Mouse (Mus musculus) forelimb bud, embryonic 11.5 days (tissue): ENCODE measurements at regions not wholly inside any gene's neighbourhood (a gene's known extent, or its start where the extent isn't known, plus 50 kb on each side); places are given as distances from the start of the nearest gene placed in this dataset.

ENCODE experiments used
- DNase-seq: peaks from one replicate; pipeline ENCODE4 v3.0.0-alpha.2; 2012; ENCODE audit warnings: low read depth, low spot score

DNA sequence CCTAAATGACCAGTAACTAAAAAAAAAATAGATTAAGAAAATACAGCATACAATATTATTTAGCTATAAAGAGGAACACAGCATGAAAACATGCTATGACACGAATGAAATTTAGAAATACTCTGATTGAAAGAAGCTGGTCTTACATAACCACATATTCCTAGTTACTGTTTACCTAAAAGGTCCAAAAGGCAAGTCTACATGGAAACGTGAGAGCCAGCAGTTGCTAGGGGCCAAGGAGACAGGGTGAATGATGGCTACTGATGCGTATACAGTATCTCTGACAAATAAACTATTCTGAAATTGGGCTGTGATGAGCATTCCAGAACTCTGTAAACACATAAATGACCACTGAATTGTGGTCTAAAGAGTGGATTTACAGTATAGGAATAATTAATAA is 194.5 kb upstream of the Zbtb20 start:
- no peak for DNase-seq

DNA sequence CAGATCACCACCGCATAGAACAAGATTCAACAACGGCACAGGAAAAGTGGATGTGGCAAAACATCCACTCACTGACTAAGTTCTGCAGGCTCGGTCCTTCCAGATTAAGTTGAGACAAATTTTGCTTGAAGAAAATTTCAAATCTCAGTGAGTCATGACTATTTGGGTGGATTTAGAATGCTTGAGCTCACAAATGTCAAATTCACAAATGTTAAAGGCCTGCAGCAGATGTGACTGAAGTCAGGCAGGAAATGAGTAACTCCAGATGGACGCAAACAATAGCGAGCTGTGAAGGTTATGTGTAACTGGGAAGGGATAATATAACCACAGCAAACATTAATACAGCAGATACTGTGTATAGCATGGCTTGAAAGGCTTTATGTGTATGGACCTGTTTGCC is 198.5 kb upstream of the Zbtb20 start:
- DNase-seq: no peak

DNA sequence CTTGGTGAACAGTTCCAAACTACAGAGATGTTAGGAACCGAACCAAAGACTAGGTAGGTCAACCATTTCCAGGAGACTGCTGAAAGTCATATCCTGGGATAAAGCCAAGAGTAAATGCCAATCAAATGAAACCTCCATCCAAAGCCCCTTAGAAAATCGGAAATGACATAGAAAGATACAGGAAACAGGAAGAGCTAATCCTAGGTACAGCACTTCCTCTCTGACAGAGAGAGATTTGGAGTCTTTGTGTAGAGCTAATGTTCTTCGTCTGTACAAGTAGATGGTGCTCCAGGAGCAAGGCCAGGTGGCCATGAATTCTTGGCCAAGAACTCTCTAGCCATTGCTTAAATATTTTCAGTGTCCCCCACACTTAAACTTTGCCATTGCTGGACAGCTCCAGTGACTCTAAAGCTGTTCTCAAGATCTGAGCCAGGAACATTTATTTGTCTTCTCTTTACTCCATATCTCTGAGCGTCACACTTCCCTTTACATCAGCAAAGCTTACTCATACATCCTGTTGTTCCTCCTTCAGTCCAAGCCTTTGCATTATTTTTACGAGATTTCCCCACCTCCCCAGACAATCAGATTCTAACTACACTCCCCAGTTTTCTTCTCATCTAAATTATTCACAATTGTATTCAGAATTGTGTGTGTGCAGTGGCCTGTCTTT is 199.1 kb upstream of the Zbtb20 start:
- no peak for DNase-seq

DNA sequence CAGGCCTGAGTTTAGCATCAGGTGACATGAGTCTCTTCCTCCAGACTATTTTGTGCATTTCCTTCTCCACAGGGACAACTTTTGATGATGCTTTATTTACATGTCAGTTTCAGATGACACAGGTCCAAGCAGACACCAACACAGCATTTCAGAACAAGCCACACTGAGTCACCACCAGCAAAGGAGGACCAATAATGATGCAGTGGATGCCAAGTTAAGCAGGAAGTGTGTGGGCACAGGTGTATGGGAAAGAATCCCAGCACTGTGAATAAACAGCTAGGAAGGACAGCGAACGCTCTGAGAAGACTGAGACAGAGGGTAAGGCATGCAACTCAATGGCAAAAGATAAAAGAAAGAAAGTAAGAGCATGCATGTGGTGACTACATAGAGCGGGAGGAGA is 200.7 kb upstream of the Zbtb20 start:
- no peak for DNase-seq

DNA sequence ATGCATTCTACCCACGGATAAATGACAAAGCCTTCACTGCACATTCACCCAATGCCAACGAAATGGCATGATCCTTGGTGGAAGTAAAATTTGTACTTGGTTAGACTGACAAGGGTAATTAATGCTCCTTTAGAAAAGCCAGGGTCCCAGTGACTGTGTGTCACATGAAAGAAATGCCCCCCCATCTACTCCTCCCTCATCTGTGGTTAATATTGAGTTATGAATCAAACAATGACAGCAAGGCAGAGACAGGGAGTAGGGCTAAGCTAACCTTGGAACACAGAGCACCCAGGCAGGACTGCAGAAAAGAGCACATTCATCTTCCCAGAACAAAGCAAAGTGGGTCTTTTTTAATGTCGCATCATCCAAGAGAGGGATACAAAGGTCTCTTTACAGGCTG is 209.1 kb upstream of the Zbtb20 start:
- no peak for DNase-seq

DNA sequence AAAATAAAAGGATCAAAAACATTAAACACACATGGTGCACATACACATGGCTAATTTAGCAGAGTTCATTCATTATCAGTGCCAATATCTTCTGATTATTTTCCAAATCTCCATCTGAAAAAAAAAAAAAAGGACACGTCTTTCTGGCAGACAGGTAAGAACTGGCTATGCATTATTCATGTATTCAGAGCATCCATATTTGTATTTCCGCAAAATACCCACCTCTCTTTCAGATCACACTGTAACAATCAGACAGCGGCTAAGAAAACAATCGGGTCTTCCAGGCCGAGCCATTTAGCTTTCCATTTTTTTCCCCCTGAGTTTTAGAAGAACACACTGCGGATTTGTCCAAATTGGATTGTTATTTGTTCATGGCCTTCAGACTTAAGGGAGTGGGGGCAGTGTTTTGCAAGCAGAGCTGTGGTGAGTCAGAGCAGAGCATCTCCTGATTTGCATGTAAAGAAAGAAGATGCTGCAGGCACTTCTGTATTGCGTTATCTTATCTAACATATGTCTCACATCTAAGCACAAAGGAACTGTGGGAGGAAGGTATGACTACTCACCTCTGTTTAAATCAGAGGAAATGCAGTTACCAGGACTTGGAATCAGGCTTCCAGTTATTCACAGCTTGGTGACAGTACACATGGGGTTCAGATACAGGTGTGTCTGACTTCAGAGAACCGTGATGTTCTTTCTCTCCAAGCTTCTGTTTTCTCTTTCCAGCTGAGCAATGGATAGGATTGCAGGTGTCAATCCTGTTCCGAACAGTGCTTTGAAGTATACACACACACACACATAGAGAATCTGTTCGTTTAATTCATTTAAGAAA is 223.6 kb upstream of the Zbtb20 start:
- no peak for DNase-seq

DNA sequence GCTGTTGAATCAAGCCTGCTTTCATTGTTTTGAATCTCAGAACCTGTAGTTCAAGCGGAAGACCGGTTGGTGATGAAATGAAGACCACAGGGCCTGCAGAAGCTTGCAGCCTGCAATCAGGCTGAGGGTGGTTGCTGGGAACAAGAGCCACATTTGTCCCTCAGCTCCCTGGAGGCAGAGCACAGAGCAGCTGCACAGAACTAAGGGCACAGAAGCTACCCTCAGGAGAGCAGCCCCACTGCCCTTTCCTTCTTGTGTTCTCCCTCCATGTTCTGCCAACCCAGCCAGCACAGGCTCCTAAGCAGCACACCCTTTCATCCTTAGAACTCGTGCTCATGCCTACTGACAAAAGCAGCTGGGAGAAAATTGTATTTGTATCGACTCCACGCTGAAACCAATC is 225.9 kb upstream of the Zbtb20 start:
- no peak for DNase-seq

DNA sequence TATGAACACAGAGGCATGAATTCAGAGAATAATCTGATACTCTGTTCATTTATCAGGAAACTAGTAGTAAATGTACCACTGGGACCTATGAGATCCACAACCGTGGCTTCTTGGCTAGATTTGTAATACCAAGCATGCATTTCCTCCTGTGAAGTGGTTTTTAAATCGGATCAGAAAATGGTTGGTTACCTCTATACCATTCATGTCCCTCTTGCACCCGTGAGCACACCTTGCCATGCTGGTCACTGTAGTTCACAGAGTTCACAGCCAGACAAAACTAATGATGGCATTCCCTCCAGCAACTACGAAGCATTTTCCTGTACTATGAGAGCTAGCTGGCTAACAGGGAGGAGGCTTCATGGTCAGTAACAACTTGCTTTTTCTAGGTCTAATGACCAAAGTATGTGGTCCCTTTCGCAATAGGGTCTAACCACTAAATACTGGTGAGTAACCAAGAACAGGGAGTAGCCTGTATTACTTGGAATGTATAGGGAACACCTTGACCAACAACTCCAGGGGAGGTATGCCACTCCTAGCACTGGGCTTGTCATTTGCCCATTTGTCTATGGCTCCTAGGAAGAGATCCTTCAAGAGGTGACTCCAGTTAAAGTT is 227.0 kb upstream of the Zbtb20 start:
- DNase-seq: no peak

DNA sequence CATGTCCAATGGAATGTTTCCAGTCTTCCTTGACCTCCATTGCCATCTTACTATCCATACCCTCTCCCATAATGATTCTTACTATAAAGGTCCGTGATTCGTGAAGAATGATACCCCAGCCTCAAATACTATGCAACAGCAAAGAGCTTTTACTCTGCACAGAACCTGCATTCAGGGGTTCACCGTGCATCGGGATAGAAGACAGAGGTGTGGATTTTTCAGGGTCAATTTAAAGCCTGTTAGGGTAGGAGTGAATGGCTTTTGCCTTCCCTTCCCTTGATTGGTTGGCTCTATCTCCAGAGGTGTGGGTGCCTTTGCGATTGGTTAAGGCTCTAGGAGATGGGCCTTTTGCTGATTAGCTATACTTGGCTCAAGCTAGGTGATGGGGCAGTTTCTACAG is 227.9 kb upstream of the Zbtb20 start:
- no peak for DNase-seq

DNA sequence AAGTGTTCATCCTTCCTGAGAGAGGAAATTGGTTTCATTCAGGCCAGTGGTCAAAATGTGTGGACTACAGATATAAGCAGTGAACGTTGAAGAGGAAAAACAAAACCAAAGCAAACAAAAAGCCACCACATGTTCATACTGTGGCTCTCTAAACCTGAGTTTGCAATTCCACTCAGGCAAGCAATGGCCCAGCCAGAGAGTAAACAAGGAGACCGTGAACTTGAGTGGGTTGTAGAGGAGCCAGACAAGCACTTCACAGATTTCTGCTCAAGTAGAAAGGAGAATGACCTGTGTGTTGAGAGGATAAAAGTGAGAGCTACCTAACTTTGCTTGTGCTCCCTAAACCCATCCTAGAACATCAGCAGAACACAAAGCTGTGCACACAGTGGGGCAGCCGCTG is 239.9 kb upstream of the Zbtb20 start:
- DNase-seq: no peak

DNA sequence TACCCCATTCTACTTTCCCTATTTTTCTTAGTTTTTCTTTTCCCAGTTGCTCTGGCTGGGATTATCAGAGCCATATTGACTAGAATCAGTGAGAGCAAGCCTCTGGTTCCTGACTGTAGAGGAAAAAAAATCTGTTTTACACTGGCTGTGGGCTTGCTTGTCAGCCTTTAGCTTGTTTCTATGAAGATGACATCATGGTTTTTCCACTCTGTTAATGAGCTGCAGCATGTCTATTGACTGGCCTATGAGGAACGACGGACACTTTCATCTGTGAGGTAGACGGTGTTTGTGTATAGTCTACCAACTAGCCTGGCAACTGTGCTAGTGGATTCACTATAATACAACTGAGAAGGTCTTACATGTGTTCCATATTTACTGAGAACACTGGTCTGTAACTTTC is 248.0 kb upstream of the Zbtb20 start:
- DNase-seq: no peak

DNA sequence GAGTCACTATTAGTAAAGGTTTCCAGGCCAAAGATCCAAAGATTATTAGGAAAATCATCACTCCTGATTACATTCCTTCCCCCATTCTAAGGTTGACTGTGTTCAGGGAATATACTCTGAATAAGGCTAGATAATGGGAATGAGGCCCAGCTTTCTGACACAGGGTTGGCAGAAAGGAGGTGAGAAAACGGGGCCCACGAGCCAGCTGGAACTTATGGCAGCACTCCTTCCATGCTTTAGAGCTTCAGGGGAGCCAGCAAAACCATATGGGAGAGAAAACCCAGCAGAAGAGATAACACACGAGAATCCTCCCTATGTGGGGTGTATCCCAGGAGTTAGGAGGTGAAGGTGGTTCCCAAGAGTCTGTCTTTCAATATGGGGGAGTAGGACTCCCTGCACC is 259.8 kb upstream of the Zbtb20 start:
- DNase-seq: no peak

DNA sequence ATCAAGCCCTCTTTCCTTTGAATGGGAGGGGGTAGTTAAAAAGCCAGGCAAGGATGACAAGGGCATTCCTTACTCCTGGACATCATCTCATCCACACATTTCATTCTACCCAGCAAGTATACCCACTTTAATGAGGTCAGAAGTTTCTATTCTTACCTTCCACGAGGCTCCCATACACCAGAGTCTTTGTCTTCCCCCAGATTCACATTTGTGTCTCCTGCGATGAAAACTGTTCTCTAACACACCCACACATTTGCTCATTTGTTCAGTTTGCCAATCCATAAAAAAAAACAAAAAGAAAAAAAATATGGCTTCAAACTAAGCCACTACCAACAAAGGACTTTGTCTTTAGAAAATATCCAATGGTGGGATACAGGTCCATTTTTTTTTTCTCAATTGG is 263.7 kb upstream of the Zbtb20 start:
- DNase-seq: no peak

DNA sequence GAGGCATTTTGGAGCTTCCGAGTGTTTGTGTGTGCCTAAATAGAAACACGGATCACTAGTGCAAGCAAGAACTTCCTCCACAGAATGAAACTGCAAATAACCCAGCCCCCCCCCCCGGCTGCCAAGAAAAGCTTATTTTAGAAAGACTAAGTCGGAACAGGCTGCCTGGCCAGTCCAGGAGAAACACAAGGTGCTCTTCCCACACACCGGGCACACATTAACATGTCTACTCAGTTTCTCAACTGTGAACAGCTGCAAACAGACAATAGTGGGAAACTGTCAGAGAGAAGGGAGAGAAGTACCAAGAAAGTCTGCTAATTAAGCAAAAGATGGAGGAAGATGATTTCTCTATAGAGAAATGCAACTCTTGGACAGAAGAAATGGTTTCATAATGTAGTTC is 267.3 kb upstream of the Zbtb20 start:
- DNase-seq: no peak

DNA sequence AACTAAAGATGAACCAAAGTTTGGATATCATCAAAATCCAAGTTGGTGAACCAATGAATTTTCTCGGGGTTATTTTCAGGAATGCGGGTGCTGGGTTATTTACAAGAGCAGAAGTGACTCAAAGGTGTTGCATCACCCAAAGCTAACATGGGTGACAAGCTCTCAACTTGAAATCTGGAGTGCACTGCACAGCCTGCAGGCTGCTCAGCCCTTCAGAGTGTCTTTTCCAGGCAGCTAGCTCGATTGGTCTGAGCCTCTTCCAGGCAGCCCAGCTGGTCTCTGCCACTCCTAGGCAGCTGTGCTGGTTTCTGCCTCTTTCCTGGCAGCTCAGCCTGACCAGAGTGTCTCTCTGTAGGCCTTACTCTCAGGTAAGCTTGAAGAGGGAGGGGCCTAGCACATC is 251.9 kb upstream of the Gap43 start:
- DNase-seq: no peak

DNA sequence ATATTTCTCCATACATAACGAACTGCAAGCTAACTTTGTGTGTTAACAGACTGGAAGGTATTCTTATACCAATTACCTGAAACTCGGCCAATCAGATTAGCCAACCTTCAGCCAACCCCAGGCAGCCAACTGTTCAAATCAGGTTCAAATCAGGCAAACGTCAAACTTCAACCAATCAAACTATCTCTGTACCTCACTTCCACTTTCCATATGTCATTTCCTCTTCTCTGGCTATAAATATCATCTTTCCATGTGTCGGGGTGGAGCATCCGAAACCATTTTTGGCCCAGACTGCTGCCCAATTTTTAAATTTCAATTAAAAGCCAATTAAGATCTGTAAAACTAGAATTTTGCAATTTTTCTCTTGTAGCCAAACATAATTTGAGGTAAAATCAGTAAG is 251.1 kb upstream of the Gap43 start:
- no peak for DNase-seq

DNA sequence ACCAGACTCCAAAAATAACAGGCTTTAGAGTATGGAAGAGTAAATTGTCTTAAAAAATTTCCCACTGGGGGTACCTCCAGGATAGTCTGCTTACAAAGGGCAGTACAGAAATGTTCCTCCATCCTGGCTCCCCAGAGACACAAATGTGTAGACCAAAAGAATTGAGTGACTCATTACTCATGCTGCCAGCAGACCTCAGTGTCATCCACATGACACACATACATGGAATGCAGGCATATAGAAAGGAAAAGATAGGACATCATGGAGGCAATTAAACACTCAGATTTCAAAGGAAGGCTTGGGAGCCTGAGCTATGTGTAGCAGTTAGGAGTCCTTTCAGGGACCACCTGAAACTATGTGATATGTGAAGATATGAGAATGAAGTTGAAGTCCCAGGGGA is 245.7 kb upstream of the Gap43 start:
- no peak for DNase-seq

DNA sequence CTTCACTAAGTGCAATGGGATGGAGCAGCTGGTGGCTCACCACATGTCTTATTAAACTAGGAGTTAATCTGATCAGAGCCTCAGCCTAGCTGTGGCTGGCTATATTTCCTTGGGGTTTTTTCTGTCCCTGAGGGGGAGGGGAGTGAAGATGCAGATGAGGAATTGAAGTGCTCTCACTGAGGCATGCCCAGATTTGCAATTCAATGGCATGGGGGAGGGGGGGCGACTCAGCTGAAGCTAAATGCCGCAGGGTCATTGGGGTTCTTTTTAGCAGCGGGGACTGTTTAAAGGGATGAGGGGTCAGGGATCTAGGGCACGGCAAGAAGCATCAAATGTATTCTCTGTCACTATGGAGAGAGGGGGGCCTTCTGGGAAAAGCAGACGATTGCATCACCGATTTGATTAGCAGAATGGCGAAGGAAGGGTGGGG is 235.1 kb upstream of the Gap43 start:
- DNase-seq: peak; percentile 5

DNA sequence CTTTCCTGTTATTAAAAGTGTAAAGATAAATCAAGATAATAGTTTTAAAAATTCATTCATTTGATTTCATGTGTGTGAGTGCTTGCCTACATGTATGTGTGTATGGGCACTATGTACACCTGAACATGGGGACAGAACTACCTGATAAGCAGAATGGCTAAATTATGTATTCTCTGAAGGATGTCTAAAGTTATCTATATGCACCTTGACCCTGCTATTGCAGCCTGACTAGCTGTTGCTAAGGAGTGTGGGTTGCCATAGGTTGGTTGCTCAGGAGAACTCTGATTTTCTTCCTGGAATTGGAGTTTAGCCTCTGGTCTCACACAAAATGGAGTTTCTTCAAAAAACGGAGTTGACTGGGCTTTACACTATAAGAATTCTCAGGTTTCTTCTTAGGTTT is 234.5 kb upstream of the Gap43 start:
- DNase-seq: no peak

DNA sequence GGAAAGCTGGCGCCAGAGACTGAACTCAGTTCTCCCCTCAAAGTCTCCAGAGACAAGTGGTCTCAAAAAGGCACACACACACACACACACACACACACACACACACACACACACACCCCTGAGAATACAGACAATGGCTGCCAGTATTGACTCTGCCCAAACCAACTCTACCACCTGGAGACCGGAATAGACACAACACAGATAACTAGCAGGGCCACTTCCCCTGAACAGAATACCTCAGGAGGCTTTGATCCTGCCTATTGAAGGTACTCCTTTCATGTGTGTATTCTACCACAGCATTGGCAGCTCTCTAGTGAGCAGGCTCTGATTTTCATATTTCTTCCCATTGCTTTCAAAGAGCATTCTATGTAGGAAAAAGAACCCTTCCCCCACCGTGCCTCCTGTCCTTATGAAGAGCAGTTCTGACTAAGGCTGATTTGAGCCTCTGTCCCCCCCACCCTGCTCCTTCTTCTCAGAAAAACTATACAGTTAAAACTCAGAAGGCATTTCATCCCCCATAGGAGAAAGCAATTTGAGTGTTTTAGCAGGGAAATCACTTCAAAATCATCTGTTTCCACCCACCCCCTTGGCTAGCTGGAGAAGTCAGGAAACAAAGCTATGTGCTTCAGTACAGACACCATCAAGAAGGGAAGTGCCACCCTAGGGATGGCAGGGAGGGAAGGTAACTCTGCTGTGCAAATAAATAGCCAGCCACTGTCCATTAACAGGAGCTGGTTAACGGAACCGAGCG is 230.0 kb upstream of the Gap43 start:
- DNase-seq: no peak

DNA sequence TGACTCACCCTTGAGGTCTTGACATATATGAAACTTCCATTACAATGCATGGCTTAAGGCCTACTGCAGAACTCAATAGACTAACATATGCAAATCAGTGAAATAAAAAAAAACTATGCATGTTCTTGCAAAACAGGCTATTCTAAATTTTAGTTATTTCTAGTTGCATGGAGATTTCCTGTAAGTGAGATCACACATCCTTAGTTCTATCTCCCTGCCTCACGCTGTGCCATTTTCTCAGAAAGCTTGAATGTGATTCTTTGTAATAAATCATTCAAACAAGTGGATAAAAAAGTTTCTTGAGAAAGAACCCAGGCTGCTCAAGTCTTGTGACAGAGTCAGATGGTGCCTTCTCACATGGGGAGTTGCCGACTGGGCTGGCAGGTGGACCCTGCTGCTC is 228.9 kb upstream of the Gap43 start:
- DNase-seq: no peak

DNA sequence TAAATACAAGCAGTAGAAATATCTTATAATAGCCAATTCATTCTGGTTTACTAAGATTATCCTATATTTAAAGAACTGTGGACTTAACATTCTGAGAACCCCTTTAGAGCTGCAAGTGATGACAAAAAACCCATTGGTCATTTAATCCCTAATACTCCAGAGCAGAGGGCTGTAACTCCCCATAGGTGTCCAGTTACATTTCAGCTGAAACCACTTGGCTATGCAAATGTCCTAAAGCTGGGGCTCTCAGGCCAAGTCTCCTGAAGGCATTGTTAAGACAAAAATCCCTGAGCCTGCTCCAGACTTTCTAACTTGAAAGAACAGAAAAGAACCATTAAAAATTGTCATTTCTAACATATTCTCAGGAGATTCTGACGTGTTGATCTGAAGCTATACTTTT is 209.1 kb upstream of the Gap43 start:
- DNase-seq: peak; percentile 41
